Mouse (Mus musculus) heart, embryonic 12.5 days (tissue): ENCODE results near the gene Enam. TPM values are rescaled to one million over a fixed set of nuclear protein-coding genes. Genes with fewer than 3 reads are reported as not detected.
"Not testable (repeated sequence)": the region's sequence is repeated elsewhere in the genome, so short reads cannot be mapped to it uniquely, and the experiment has no call there.

Experiments
- ATAC-seq: fragments of 200-750 bp; cut with Nextera tagmentation; 2 replicates; pipeline ENCODE4 v1.8.0; 2017; ENCODE audit warnings: moderate TSS enrichment, moderate library complexity; ENCODE audit not compliant: insufficient number of reproducible peaks, low FRiP score
- H3K27ac ChIP-seq: fragments of 300-500 bp; sonication (generic); 2 replicates; pipeline ENCODE4 v1.5.1; 2016; ENCODE audit warnings: mild to moderate bottlenecking, moderate library complexity; ENCODE audit not compliant: poor library complexity, severe bottlenecking
- H3K27me3 ChIP-seq: fragments of 300-500 bp; sonication (generic); replicated peaks from 2 replicates; pipeline ENCODE4 v1.6.1; 2016; ENCODE audit warnings: mild to moderate bottlenecking, moderate library complexity
- H3K36me3 ChIP-seq: fragments of 300-500 bp; sonication (generic); 2 replicates; pipeline ENCODE4 v1.6.1; 2016; ENCODE audit warnings: mild to moderate bottlenecking, moderate library complexity
- H3K4me1 ChIP-seq: fragments of 300-500 bp; sonication (generic); replicated peaks from 2 replicates; pipeline ENCODE4 v1.6.1; 2016; ENCODE audit warnings: mild to moderate bottlenecking
- H3K4me2 ChIP-seq: fragments of 300-500 bp; sonication (generic); 2 replicates; pipeline ENCODE4 v1.6.1; 2016; ENCODE audit warnings: mild to moderate bottlenecking, moderate library complexity
- H3K4me3 ChIP-seq: fragments of 300-500 bp; sonication (generic); 2 replicates; pipeline ENCODE4 v1.5.1; 2016; ENCODE audit warnings: mild to moderate bottlenecking
- H3K9ac ChIP-seq: fragments of 300-500 bp; sonication (generic); 2 replicates; pipeline ENCODE4 v1.6.1; 2016; ENCODE audit warnings: mild to moderate bottlenecking, moderate library complexity
- H3K9me3 ChIP-seq: fragments of 300-500 bp; sonication (generic); replicated peaks from 2 replicates; pipeline ENCODE4 v1.6.1; 2016; ENCODE audit warnings: mild to moderate bottlenecking, moderate library complexity
- WGBS: fragments of 180-500 bp; shearing (Covaris S2); methylation state at CpG from one replicate; pipeline ENCODE4 v1.1.7; 2016; 5-methylcytosine and 5-hydroxymethylcytosine counted together
- polyA plus RNA-seq: library from polyadenylated mRNA; unstranded; fragments of >200 nt; fragmentation: Nextera tagmentation; extraction: Ambion mirVana; gene quantifications from 2 replicates; pipeline ENCODE4 v1.2.1, GENCODE M21; 2016

Enam gene
- polyA plus RNA-seq, 1 experiment from 2014 or later: not detected

DNA sequence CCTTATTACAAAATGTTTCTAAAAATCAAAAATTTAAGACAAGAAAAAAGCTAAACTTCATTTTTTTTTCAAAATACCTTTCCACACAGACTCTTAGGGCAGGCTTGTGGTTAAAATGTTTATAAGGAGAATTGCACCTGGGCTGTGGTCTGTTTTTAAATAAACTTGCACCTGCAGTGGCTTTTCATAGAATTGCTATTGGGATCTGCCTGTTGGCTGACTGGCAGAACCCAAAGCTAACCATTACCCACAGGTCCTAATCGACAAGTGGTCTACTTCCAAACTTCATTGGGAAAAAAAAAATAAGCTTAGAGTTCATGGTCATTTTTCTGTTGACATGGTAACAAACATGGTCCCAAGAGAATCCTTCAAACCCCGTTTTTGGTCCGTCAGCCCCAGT is 46.9 kb downstream of the Enam start:
- Histone ChIP-seq H3K9me3 (no peaks in the 10 kb centered on the region), H3K27ac (no peak overlapping the region), H3K4me3 (no peak overlapping the region), H3K4me1 (0 out of 2 replicates have a peak, but pooled peaks cover 7% of the 10 kb centered on the region), H3K4me2 (no peak overlapping the region), H3K9ac (no peak overlapping the region), H3K27me3 (no peaks in the 10 kb centered on the region), H3K36me3 (no peaks in the 10 kb centered on the region)
- no peak for ATAC-seq
- WGBS: 71% methylated on average over 3 of the region's 3 CpGs

GRCm38 (mm10) chr5:88540845-88541244 is 53.1 kb downstream of the Enam start:
- no peak overlapping the region for H3K4me3 ChIP-seq
- H3K27me3 ChIP-seq: no peaks in the 10 kb centered on the region
- no peaks in the 10 kb centered on the region for H3K36me3 ChIP-seq
- no peaks in the 10 kb centered on the region for H3K9me3 ChIP-seq
- H3K9ac ChIP-seq: no peak overlapping the region
- no peak overlapping the region for H3K27ac ChIP-seq
- H3K4me2 ChIP-seq: no peak overlapping the region
- no peaks in the 10 kb centered on the region for H3K4me1 ChIP-seq
- ATAC-seq: no peak

GRCm38 (mm10) chr5:88542651-88543282 is 55.0 kb downstream of the Enam start:
- 57% methylated on average over 5 of the region's 5 CpGs for WGBS
- H3K4me2 ChIP-seq: no peak overlapping the region
- no peak overlapping the region for H3K4me3 ChIP-seq
- no peaks in the 10 kb centered on the region for H3K9me3 ChIP-seq
- H3K36me3 ChIP-seq: no peaks in the 10 kb centered on the region
- ATAC-seq: 0 out of 2 replicates have a peak, but pooled peaks have one; percentile 33
- no peaks in the 10 kb centered on the region for H3K27me3 ChIP-seq
- no peak overlapping the region for H3K9ac ChIP-seq
- H3K27ac ChIP-seq: no peak overlapping the region
- H3K4me1 ChIP-seq: no peaks in the 10 kb centered on the region

DNA sequence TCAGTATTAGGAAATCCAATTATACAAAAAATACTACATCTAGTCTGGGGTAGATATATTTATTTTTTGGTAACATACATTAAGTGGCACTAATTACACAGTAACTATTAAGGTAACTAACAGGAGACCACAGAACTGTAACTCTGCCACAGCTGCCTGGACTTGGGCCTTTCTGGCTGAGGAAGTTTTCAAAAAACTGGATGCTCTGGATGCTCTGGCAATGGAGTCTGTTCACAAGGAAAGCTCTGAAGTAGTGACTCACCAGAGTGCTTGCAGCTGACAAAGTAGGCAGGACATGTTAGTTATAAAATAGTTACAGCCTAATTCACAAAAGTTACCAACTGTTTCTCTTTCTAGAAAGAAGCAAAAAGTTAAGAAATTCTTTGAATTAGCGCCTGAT is 56.6 kb downstream of the Enam start:
- H3K9ac ChIP-seq, H3K27me3 ChIP-seq, H3K4me3 ChIP-seq, H3K4me2 ChIP-seq, H3K9me3 ChIP-seq, ATAC-seq, H3K4me1 ChIP-seq, H3K36me3 ChIP-seq, H3K27ac ChIP-seq: not testable (repeated sequence)
- WGBS: 83% methylated on average over 1 of the region's 1 CpGs

DNA sequence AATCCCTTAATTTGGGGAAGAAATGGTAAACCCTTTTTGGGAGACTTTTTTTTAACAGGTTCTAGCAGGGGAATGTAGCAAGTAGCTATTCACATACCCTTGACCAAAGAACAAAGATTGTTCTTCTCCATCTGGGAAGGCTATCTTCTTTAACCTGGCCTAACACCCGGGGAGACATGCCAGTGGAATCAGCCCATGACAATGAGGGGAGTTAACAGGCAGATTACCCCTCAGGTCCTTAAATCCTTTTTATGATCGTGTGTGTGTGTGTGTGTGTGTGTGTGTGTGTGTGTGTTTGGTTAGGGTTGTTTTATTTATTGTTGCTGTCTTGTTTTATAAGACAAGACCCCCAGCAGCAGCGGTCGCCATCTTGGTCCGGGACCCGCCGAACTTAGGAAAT is 57.8 kb downstream of the Enam start:
- ATAC-seq: no peak
- no peaks in the 10 kb centered on the region for H3K4me1 ChIP-seq
- H3K36me3 ChIP-seq: no peaks in the 10 kb centered on the region
- WGBS: 78% methylated on average over 7 of the region's 7 CpGs
- no peak overlapping the region for H3K4me2 ChIP-seq
- H3K27me3 ChIP-seq: no peaks in the 10 kb centered on the region
- H3K9ac ChIP-seq: no peak overlapping the region
- H3K27ac ChIP-seq: no peak overlapping the region
- H3K9me3 ChIP-seq: no peaks in the 10 kb centered on the region
- H3K4me3 ChIP-seq: no peak overlapping the region

DNA sequence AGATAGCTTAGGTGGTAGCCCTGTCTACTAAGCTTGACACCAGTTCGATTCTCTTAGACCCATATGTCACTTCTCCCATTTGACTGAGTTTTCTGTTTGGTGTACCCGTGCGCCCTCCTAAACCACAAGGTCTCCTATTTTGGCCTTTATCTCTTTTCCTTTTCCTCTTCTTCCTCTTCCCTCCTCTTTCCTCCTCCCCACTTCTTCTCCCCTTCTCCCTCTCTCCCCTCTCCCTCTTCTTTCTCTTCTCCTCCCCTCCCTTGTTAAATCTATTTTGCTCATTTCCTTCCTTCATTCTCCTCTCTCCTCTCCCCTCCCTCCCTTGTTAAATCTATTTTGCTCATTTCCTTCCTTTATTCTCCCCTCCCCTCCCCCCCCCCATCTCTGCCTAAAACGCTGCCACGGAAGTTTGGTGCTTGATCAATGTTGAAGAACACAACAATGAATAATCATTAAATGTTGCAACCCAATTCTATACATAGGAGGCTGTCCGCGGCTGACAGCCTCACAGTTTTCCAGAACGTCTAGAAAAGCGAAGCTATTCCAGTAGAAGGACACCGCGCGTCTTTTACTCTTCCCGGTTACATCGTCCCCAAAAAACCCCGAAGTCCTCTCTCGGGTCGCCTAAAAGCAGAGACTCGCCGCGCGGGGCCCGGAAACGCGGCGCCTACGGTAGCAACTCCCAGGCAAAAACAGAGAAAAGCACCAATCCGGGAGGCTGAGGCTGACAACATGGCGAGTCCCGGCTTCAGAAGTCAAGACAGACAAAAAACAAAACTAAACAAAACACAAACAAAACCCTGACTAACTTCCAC is 65.7 kb downstream of the Enam start:
- H3K9ac ChIP-seq: peak overlapping the region; percentile 88
- no peaks in the 10 kb centered on the region; the same call in 1 of the 2 replicates for H3K36me3 ChIP-seq
- H3K9me3 ChIP-seq: no peaks in the 10 kb centered on the region
- peak overlapping the region; percentile 87 for H3K27ac ChIP-seq
- ATAC-seq: peak; percentile 60
- peak overlapping the region; percentile 97 for H3K4me2 ChIP-seq
- no peaks in the 10 kb centered on the region for H3K27me3 ChIP-seq
- peak overlapping the region; percentile 92 for H3K4me3 ChIP-seq
- 7% methylated on average over 29 of the region's 29 CpGs for WGBS
- peaks cover 17% of the 10 kb centered on the region for H3K4me1 ChIP-seq

- no peaks in the 10 kb centered on the region for H3K27me3 ChIP-seq
- peak within 1 kb of the TSS; percentile 92 for H3K4me3 ChIP-seq
- H3K36me3 ChIP-seq: no peaks in the 10 kb centered on the region; the same call in 1 of the 2 replicates
- H3K9ac ChIP-seq: peak within 1 kb of the TSS; percentile 94
- peaks cover 17% of the 10 kb centered on the region for H3K4me1 ChIP-seq
- H3K9me3 ChIP-seq: no peaks in the 10 kb centered on the region
- H3K4me2 ChIP-seq: peak within 1 kb of the TSS; percentile 97
- ATAC-seq: peak; percentile 94
- peak within 1 kb of the TSS; percentile 87 for H3K27ac ChIP-seq
- WGBS: under 1% methylated on average over 76 of the region's 76 CpGs
These were observed 66.5 kb downstream of the Enam start, which contains the start of gene Utp3 for GRCm38 (mm10) chr5:88554086-88554886. Gene Utp3, plus strand, starts transcription at chr5:88554462.

Other genes starting within 250 kb of the Enam start
- not detected in 2 replicates for gene Gm7714, start 219.1 kb upstream of the Enam start, polyA plus RNA-seq
- not detected in 2 replicates for gene Prol1, start 170.7 kb upstream of the Enam start, polyA plus RNA-seq
- gene Amtn, start 111.9 kb upstream of the Enam start, polyA plus RNA-seq: not detected in 2 replicates
- gene Ambn, start 32.0 kb upstream of the Enam start, polyA plus RNA-seq: not detected in 2 replicates
- 0.24 TPM in 1 of 2 replicates, not detected in the other for gene Jchain, start 39.9 kb downstream of the Enam start, polyA plus RNA-seq
- gene Utp3, start 66.5 kb downstream of the Enam start, polyA plus RNA-seq: 47.4 and 49.1 TPM in 2 replicates
- gene Rufy3, start 77.1 kb downstream of the Enam start, polyA plus RNA-seq: 15.2 and 15.9 TPM in 2 replicates
- gene Grsf1, start 188.2 kb downstream of the Enam start, polyA plus RNA-seq: 88.2 and 90.1 TPM in 2 replicates
- gene Mob1b, start 232.9 kb downstream of the Enam start, polyA plus RNA-seq: 32.6 and 36.7 TPM in 2 replicates